Mouse (Mus musculus): ENCODE results near the gene Nomo1. TPM values are rescaled to one million over a fixed set of nuclear protein-coding genes. Genes with fewer than 3 reads are reported as not detected.

Gene Nomo1
- polyA plus RNA-seq, 1 experiment from 2014 or later, result 26.4 TPM

DNA sequence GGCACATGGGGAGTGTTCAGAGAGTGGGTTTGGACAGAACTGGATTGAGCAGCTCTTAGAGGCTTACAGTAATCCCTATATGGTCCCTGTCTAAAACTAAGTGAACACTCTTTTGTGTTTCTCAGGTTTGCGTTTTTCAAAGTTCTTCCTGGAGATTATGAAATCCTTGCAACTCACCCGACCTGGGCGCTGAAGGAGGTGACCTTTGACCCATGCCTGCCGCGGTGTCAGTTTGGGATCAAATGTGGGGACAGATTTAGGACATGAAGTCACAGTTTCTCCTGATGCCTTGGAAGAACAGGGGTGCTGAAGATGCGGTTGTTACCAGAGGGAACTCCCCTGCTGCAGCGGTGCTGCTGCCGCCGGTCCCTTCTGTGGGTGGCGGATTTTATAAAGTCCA lies 10.6 kb downstream of the Nomo1 start:
- TF ChIP-seq CTCF (IDR thresholded peaks at IDR 0.05; ENCODE audit: low read depth), result no peak
- DNase-seq, result no peak
- Histone ChIP-seq H3K27me3 (ENCODE audit: insufficient read depth, low read length) (no peaks in the 10 kb centered on the region), H3K4me3 (ENCODE audit: low read depth, low read length) (no peak overlapping the region), H3K9me3 (ENCODE audit: low read depth, low read length) (no peaks in the 10 kb centered on the region), H3K9ac (no peak overlapping the region), H3K27ac (ENCODE audit: low read depth) (no peak overlapping the region), H3K4me2 (no peak overlapping the region), H3K36me3 (ENCODE audit: insufficient read depth) (peaks cover 90% of the 10 kb centered on the region), H3K4me1 (ENCODE audit: insufficient read depth) (no peaks in the 10 kb centered on the region)
- WGBS, result 89% methylated on average over 10 of the region's 10 CpGs
- ATAC-seq (ENCODE audit: insufficient read depth), result no peak

DNA sequence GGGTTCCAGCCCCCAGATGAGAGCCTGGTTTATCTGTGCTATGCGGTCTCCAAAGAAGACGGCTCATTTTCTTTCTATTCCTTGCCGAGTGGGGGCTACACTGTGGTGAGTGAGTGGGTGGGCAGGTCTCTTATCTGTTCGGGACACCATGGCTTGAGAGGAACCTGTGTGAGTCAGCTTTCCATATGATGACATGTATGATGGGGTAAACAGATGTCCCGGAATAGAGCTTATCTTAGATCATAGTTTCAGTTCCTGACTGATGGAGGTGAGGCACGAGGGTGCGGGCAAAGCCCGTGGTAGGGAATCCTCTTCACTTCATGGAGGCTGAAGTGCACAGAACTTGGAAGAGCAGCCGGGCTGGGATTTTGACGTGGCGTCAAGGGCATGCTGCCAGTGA lies 12.4 kb downstream of the Nomo1 start:
- H3K9ac ChIP-seq, result no peak overlapping the region
- no peaks in the 10 kb centered on the region for H3K9me3 ChIP-seq (ENCODE audit: low read depth, low read length)
- WGBS, result 89% methylated on average over 11 of the region's 11 CpGs
- ATAC-seq (ENCODE audit: insufficient read depth), result no peak
- H3K27me3 ChIP-seq (ENCODE audit: insufficient read depth, low read length), result no peaks in the 10 kb centered on the region
- no peak overlapping the region for H3K4me2 ChIP-seq
- no peak overlapping the region for H3K27ac ChIP-seq (ENCODE audit: low read depth)
- TF ChIP-seq CTCF (IDR thresholded peaks at IDR 0.05; ENCODE audit: low read depth), result no peak
- peaks cover 83% of the 10 kb centered on the region for H3K36me3 ChIP-seq (ENCODE audit: insufficient read depth)
- no peak overlapping the region for H3K4me3 ChIP-seq (ENCODE audit: low read depth, low read length)
- no peaks in the 10 kb centered on the region for H3K4me1 ChIP-seq (ENCODE audit: insufficient read depth)
- no peak for DNase-seq

DNA sequence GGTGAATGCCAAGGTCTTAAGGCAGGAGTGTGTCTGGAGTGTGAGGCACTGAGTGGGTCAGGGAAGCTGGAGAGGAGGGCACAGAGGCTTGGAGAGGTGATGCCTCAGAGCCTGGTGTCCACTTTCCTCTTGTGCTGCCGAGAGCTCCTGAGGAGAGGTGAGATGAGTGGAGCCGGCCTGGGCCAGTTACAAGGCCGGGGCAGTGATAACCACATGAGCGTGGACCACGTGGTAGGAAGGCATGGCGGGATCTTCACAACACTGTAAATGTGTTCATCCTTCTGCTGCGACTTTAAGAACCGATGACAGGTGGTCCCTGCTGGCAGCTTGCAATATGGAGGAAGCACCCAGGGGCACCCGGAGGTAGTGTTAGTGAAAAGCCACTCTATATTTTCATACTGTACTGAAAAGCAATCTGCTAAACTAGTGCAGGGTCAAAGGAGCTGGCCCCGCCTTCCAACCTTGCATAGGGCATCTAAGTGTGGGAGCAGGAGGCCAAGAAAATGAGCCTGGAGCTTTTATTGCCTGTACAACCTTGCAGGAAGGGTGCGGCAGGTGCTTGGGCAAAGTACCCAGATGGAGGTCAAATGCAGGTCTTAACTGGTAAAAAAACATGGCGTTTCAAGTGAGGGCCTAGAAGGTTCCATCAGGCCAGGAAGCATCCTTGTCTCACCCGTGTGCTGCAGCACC lies 14.5 kb downstream of the Nomo1 start:
- Histone ChIP-seq H3K27me3 (ENCODE audit: insufficient read depth, low read length) (no peaks in the 10 kb centered on the region), H3K9me3 (ENCODE audit: low read depth, low read length) (no peaks in the 10 kb centered on the region), H3K4me2 (no peak overlapping the region), H3K36me3 (ENCODE audit: insufficient read depth) (peaks cover 79% of the 10 kb centered on the region), H3K4me3 (ENCODE audit: low read depth, low read length) (no peak overlapping the region), H3K4me1 (ENCODE audit: insufficient read depth) (no peaks in the 10 kb centered on the region), H3K27ac (ENCODE audit: low read depth) (no peak overlapping the region), H3K9ac (no peak overlapping the region)
- DNase-seq, result no peak
- 92% methylated on average over 13 of the region's 13 CpGs for WGBS
- no peak for TF ChIP-seq CTCF (IDR thresholded peaks at IDR 0.05; ENCODE audit: low read depth)
- no peak for ATAC-seq (ENCODE audit: insufficient read depth)

DNA sequence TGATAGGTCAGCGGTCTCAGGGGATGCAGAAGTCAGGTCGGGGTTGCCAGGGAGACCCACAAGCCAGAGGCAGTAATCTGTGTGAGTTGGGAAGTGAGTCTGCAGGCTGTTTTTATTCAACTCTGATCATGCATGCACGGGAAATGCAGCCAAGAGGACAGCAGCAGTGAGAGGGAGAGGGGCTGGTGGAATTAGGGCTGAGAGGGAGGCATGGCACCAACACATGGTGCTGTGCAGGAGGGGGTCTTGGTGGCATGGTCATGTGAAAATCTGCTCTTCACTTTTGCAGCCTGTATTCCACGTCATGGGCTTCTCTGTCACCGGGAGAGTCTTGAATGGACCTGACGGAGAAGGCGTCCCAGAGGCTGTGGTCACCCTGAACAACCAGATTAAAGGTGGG lies 16.5 kb downstream of the Nomo1 start:
- H3K36me3 ChIP-seq (ENCODE audit: insufficient read depth), result peaks cover 80% of the 10 kb centered on the region
- H3K27ac ChIP-seq (ENCODE audit: low read depth), result no peak overlapping the region
- H3K4me2 ChIP-seq, result no peak overlapping the region
- H3K9me3 ChIP-seq (ENCODE audit: low read depth, low read length), result no peaks in the 10 kb centered on the region
- H3K4me1 ChIP-seq (ENCODE audit: insufficient read depth), result no peaks in the 10 kb centered on the region
- ATAC-seq (ENCODE audit: insufficient read depth), result no peak
- 88% methylated on average over 7 of the region's 7 CpGs for WGBS
- no peaks in the 10 kb centered on the region for H3K27me3 ChIP-seq (ENCODE audit: insufficient read depth, low read length)
- no peak for DNase-seq
- no peak for TF ChIP-seq CTCF (IDR thresholded peaks at IDR 0.05; ENCODE audit: low read depth)
- H3K4me3 ChIP-seq (ENCODE audit: low read depth, low read length), result no peak overlapping the region
- H3K9ac ChIP-seq, result no peak overlapping the region

DNA sequence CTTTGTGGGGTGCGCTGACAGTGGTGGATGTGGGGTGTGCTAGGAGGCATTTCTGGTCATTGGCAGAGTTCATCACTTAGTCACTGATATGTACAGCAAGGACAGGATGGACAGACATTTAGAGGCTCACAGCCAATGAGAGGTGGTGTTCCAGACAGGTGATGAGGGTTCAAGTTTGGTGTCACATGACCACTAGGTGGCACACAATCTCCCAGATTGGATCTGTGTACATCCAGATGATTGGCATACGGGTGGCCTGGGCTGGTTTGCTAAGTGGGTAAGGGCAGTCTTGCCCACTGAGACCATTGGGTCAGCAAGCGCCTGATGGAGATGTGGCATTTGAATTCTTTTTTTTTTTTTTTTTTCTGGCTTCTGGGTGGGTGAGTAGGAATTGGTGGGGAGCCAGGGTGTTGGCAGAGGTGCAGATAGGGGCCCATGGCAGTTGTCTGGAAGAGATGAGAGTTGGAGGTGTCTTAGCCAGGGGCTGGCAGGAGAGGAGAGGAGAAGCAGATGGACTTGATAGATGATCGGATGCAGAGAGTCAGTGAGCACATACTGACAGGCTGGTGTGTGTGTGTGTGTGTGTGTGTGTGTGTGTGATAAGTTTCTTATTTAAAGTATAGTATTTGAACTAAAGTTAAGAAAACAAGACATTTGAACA lies 18.8 kb downstream of the Nomo1 start:
- DNase-seq (peak; percentile 15), ATAC-seq (ENCODE audit: insufficient read depth) (no peak)
- Histone ChIP-seq H3K9ac (no peak overlapping the region), H3K4me1 (ENCODE audit: insufficient read depth) (no peaks in the 10 kb centered on the region), H3K36me3 (ENCODE audit: insufficient read depth) (peaks cover 81% of the 10 kb centered on the region), H3K4me2 (no peak overlapping the region), H3K27ac (ENCODE audit: low read depth) (no peak overlapping the region), H3K4me3 (ENCODE audit: low read depth, low read length) (no peak overlapping the region), H3K9me3 (ENCODE audit: low read depth, low read length) (no peaks in the 10 kb centered on the region), H3K27me3 (ENCODE audit: insufficient read depth, low read length) (no peaks in the 10 kb centered on the region)
- TF ChIP-seq CTCF (IDR thresholded peaks at IDR 0.05; ENCODE audit: low read depth), result peak; percentile 52
- WGBS, result 86% methylated on average over 4 of the region's 4 CpGs

DNA sequence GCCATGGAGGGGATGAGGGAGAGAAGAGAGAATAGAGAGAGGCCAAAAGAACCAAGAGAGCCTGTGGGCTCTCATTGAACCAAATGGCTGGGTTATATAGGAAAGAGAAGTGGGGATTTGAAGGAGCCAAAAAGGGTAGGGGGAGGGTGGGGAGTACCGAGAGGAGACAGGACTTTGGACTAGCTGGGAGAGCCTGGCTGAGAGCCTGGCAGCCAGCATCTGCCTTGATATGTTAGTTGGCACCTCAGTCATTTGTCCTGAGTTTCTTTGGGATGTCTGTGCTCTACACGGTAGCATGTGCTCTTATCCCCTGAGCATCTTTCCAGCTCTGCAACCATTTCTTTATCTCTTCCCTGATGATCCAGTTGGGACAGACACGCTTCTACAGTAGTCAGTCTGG lies 20.1 kb downstream of the Nomo1 start:
- no peak overlapping the region for H3K27ac ChIP-seq (ENCODE audit: low read depth)
- no peak overlapping the region for H3K9ac ChIP-seq
- WGBS, result 88% methylated on average over 3 of the region's 3 CpGs
- no peak overlapping the region for H3K4me2 ChIP-seq
- TF ChIP-seq CTCF (IDR thresholded peaks at IDR 0.05; ENCODE audit: low read depth), result no peak
- no peaks in the 10 kb centered on the region for H3K9me3 ChIP-seq (ENCODE audit: low read depth, low read length)
- H3K36me3 ChIP-seq (ENCODE audit: insufficient read depth), result peaks cover 82% of the 10 kb centered on the region
- ATAC-seq (ENCODE audit: insufficient read depth), result no peak
- no peaks in the 10 kb centered on the region for H3K27me3 ChIP-seq (ENCODE audit: insufficient read depth, low read length)
- DNase-seq, result no peak
- H3K4me1 ChIP-seq (ENCODE audit: insufficient read depth), result no peaks in the 10 kb centered on the region
- no peak overlapping the region for H3K4me3 ChIP-seq (ENCODE audit: low read depth, low read length)

DNA sequence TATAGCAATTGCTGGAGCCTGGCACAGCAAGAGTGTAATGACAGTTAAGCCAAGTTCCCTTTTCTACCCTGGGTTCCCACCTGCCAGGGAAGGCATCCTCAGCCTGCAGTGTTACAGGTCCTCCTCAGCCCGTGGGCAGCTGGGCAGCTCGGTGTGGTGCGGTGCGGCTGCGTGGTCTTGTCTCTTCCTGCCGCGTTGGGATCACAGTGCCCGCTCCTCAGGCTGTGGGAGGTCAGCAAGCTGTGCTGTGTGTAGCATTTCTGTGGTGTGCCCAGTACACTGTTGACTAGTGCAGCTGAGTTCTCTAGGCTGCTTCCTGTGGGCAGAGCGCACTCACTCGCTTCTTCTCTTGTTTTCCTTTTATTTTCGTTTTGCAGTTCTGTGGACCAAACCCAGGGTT lies 25.4 kb downstream of the Nomo1 start:
- Histone ChIP-seq H3K4me3 (ENCODE audit: low read depth, low read length) (no peak overlapping the region), H3K36me3 (ENCODE audit: insufficient read depth) (peaks cover 78% of the 10 kb centered on the region), H3K9ac (no peak overlapping the region), H3K27me3 (ENCODE audit: insufficient read depth, low read length) (no peaks in the 10 kb centered on the region), H3K27ac (ENCODE audit: low read depth) (no peak overlapping the region), H3K4me1 (ENCODE audit: insufficient read depth) (no peaks in the 10 kb centered on the region), H3K9me3 (ENCODE audit: low read depth, low read length) (no peaks in the 10 kb centered on the region), H3K4me2 (no peak overlapping the region)
- DNase-seq, result no peak
- no peak for TF ChIP-seq CTCF (IDR thresholded peaks at IDR 0.05; ENCODE audit: low read depth)
- no peak for ATAC-seq (ENCODE audit: insufficient read depth)
- 90% methylated on average over 11 of the region's 11 CpGs for WGBS

All from lung, embryonic 14.5 days (tissue).